Mouse (Mus musculus): ENCODE measurements at regions not wholly inside any gene's neighbourhood (a gene's known extent, or its start where the extent isn't known, plus 50 kb on each side); places are given as distances from the start of the nearest gene placed in this dataset.

GRCm38 (mm10) chr2:51840808-51841207 lies 94.2 kb downstream of the Rbm43 start:
- TF ChIP-seq CTCF (IDR thresholded peaks at IDR 0.05; ENCODE audit: low read depth) (no peak), EP300 (IDR thresholded peaks at IDR 0.05; ENCODE audit: low read depth) (no peak)

All from liver, postnatal 0 days (tissue).